Mouse (Mus musculus): ENCODE measurements at regions not wholly inside any gene's neighbourhood (a gene's known extent, or its start where the extent isn't known, plus 50 kb on each side); places are given as distances from the start of the nearest gene placed in this dataset.

DNA sequence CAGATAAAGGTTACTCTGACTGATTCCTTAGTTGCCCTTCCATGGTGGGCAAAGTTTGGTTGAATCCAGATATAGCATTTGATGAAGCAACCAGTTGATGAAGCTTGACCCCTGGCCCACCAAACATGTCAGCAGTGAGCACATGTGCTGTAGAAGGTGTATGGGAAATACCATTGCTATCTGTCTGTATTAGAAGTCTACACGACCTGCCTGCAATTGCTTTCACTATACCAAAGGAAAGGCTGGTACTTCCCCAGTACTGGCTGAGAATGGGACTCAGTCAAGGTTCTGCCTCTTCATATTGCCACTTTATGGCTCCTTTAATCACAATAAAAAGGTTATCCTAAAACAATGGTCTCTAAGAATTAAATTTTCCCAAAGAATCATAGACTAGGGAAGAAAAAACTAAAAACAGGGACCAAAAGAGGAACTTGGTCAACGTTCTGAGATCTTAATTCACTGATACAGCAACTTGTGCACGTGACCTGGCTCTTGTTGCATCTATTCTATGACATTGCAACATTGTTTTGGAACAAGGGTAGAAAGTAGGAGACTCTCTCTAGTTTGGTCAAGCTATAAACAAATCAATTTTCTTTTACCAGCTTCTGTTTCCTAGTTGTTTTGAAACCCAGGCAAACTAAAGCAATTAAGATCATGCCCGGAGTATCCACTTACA, 284.0 kb downstream of the Rapgef2 start:
- Histone ChIP-seq H3K9ac (ENCODE audit: low read length) (no peak overlapping the region), H3K4me1 (replicated peaks; ENCODE audit: control insufficient read depth, insufficient read depth, low read length) (no peaks in the 10 kb centered on the region), H3K9me3 (ENCODE audit: control insufficient read depth, low read length) (no peaks in the 10 kb centered on the region), H3K36me3 (ENCODE audit: control insufficient read depth, insufficient read depth, low read length) (no peaks in the 10 kb centered on the region), H3K27ac (ENCODE audit: low read depth) (no peak overlapping the region), H3K4me2 (ENCODE audit: low read length) (no peak overlapping the region), H3K4me3 (ENCODE audit: low read depth, low read length) (no peak overlapping the region), H3K27me3 (replicated peaks; ENCODE audit: control insufficient read depth, insufficient read depth, low read length) (no peaks in the 10 kb centered on the region)
- no peak for ATAC-seq (replicated peaks; ENCODE audit: low FRiP score, low TSS enrichment, low read depth)
- DNase-seq (ENCODE audit: low spot score), result no peak
- 75% methylated on average over 4 of the region's 4 CpGs for WGBS

- Histone ChIP-seq H3K27ac (ENCODE audit: low read depth) (no peak overlapping the region), H3K9ac (ENCODE audit: low read length) (no peak overlapping the region), H3K4me3 (ENCODE audit: low read depth, low read length) (no peak overlapping the region), H3K36me3 (ENCODE audit: control insufficient read depth, insufficient read depth, low read length) (no peaks in the 10 kb centered on the region), H3K4me2 (ENCODE audit: low read length) (no peak overlapping the region), H3K4me1 (replicated peaks; ENCODE audit: control insufficient read depth, insufficient read depth, low read length) (no peaks in the 10 kb centered on the region), H3K9me3 (ENCODE audit: control insufficient read depth, low read length) (no peaks in the 10 kb centered on the region), H3K27me3 (replicated peaks; ENCODE audit: control insufficient read depth, insufficient read depth, low read length) (no peaks in the 10 kb centered on the region)
- WGBS, result 85% methylated on average over 4 of the region's 4 CpGs
- ATAC-seq (replicated peaks; ENCODE audit: low FRiP score, low TSS enrichment, low read depth), result no peak
- no peak for DNase-seq (ENCODE audit: low spot score)
Measured at GRCm38 (mm10) chr3:79001754-79002153, 284.6 kb downstream of the Rapgef2 start.

- ATAC-seq (replicated peaks; ENCODE audit: low FRiP score, low TSS enrichment, low read depth), result no peak
- no peak overlapping the region for H3K4me2 ChIP-seq (ENCODE audit: low read length)
- H3K36me3 ChIP-seq (ENCODE audit: control insufficient read depth, insufficient read depth, low read length), result no peaks in the 10 kb centered on the region
- H3K4me3 ChIP-seq (ENCODE audit: low read depth, low read length), result no peak overlapping the region
- WGBS, result 67% methylated on average over 2 of the region's 2 CpGs
- H3K9me3 ChIP-seq (ENCODE audit: control insufficient read depth, low read length), result no peaks in the 10 kb centered on the region
- no peak for DNase-seq (ENCODE audit: low spot score)
- H3K9ac ChIP-seq (ENCODE audit: low read length), result no peak overlapping the region
- no peaks in the 10 kb centered on the region for H3K4me1 ChIP-seq (replicated peaks; ENCODE audit: control insufficient read depth, insufficient read depth, low read length)
- H3K27ac ChIP-seq (ENCODE audit: low read depth), result no peak overlapping the region
- H3K27me3 ChIP-seq (replicated peaks; ENCODE audit: control insufficient read depth, insufficient read depth, low read length), result no peaks in the 10 kb centered on the region
Measured at GRCm38 (mm10) chr3:79000293-79000692, 286.0 kb downstream of the Rapgef2 start.

DNA sequence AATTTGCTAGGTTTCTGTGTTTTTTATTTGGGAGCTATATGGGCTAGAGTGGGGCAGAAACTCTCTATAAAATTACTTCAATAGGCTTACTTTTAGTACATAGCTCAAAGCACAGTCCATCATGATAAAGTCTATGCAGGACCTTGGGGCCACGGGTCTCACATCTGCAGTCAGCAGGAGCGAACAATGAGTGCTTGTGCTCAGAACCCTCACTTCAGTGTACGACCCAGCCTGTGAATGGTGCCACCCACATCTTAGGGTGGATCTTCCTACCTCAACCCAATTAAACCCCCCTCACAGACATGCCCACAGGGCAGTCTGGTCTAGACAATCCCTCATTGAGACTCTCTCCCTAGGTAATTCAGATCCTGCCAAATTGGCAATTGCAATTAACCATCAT, 286.5 kb downstream of the Rapgef2 start:
- H3K27ac ChIP-seq (ENCODE audit: low read depth), result no peak overlapping the region

GRCm38 (mm10) chr3:78988120-78988519, 298.2 kb downstream of the Rapgef2 start:
- H3K4me3 ChIP-seq (ENCODE audit: low read depth, low read length), result no peak overlapping the region
- no peaks in the 10 kb centered on the region for H3K9me3 ChIP-seq (ENCODE audit: control insufficient read depth, low read length)
- H3K4me2 ChIP-seq (ENCODE audit: low read length), result no peak overlapping the region
- H3K4me1 ChIP-seq (replicated peaks; ENCODE audit: control insufficient read depth, insufficient read depth, low read length), result no peaks in the 10 kb centered on the region
- WGBS, result 64% methylated on average over 2 of the region's 2 CpGs
- H3K27ac ChIP-seq (ENCODE audit: low read depth), result no peak overlapping the region
- ATAC-seq (replicated peaks; ENCODE audit: low FRiP score, low TSS enrichment, low read depth) (no peak), DNase-seq (ENCODE audit: low spot score) (no peak)
- H3K27me3 ChIP-seq (replicated peaks; ENCODE audit: control insufficient read depth, insufficient read depth, low read length), result no peaks in the 10 kb centered on the region
- no peak overlapping the region for H3K9ac ChIP-seq (ENCODE audit: low read length)
- no peaks in the 10 kb centered on the region for H3K36me3 ChIP-seq (ENCODE audit: control insufficient read depth, insufficient read depth, low read length)

More for the DNA sequence above, 286.5 kb downstream of the Rapgef2 start:
- H3K4me3 ChIP-seq (ENCODE audit: low read depth, low read length), result no peak overlapping the region
- no peak overlapping the region for H3K4me2 ChIP-seq (ENCODE audit: low read length)
- H3K9ac ChIP-seq (ENCODE audit: low read length), result no peak overlapping the region
- no peaks in the 10 kb centered on the region for H3K9me3 ChIP-seq (ENCODE audit: control insufficient read depth, low read length)
- DNase-seq (ENCODE audit: low spot score) (no peak), ATAC-seq (replicated peaks; ENCODE audit: low FRiP score, low TSS enrichment, low read depth) (no peak)
- no peaks in the 10 kb centered on the region for H3K4me1 ChIP-seq (replicated peaks; ENCODE audit: control insufficient read depth, insufficient read depth, low read length)
- WGBS, result 83% methylated on average over 3 of the region's 3 CpGs
- H3K36me3 ChIP-seq (ENCODE audit: control insufficient read depth, insufficient read depth, low read length), result no peaks in the 10 kb centered on the region
- no peaks in the 10 kb centered on the region for H3K27me3 ChIP-seq (replicated peaks; ENCODE audit: control insufficient read depth, insufficient read depth, low read length)

- no peak overlapping the region for H3K27ac ChIP-seq (ENCODE audit: low read depth)
- no peak overlapping the region for H3K4me2 ChIP-seq (ENCODE audit: low read length)
- no peaks in the 10 kb centered on the region for H3K36me3 ChIP-seq (ENCODE audit: control insufficient read depth, insufficient read depth, low read length)
- no peak overlapping the region for H3K4me3 ChIP-seq (ENCODE audit: low read depth, low read length)
- H3K9me3 ChIP-seq (ENCODE audit: control insufficient read depth, low read length), result no peaks in the 10 kb centered on the region
- 76% methylated on average over 7 of the region's 7 CpGs for WGBS
- no peak for ATAC-seq (replicated peaks; ENCODE audit: low FRiP score, low TSS enrichment, low read depth)
- no peak for DNase-seq (ENCODE audit: low spot score)
- no peaks in the 10 kb centered on the region for H3K27me3 ChIP-seq (replicated peaks; ENCODE audit: control insufficient read depth, insufficient read depth, low read length)
- H3K9ac ChIP-seq (ENCODE audit: low read length), result no peak overlapping the region
- no peaks in the 10 kb centered on the region for H3K4me1 ChIP-seq (replicated peaks; ENCODE audit: control insufficient read depth, insufficient read depth, low read length)
Measured at GRCm38 (mm10) chr3:78986726-78987125, 299.6 kb downstream of the Rapgef2 start.

DNA sequence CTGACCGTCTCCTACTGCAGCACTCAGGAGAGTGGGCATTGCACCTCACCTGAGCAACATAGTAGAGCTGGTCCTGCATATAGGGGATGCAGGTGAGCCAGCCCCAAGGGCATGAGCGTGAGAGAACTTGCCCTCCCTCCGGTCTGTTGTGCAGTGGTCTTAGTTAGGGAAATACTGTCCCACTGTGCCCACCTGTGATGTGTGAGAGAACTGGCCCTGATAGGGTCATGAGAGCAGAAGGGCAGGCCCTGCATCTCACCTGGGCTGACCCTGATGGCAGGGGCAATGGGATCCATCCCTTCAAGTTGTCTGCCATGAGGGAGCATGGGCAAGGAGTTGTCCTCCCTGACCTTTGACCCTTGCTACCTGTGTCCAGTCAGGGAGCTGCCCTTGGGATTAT, 305.3 kb downstream of the Rapgef2 start:
- DNase-seq (ENCODE audit: low spot score) (no peak), ATAC-seq (replicated peaks; ENCODE audit: low FRiP score, low TSS enrichment, low read depth) (no peak)
- Histone ChIP-seq H3K4me3 (ENCODE audit: low read depth, low read length) (no peak overlapping the region), H3K36me3 (ENCODE audit: control insufficient read depth, insufficient read depth, low read length) (no peaks in the 10 kb centered on the region), H3K4me2 (ENCODE audit: low read length) (no peak overlapping the region), H3K27ac (ENCODE audit: low read depth) (no peak overlapping the region), H3K4me1 (replicated peaks; ENCODE audit: control insufficient read depth, insufficient read depth, low read length) (no peaks in the 10 kb centered on the region), H3K9me3 (ENCODE audit: control insufficient read depth, low read length) (no peaks in the 10 kb centered on the region), H3K9ac (ENCODE audit: low read length) (no peak overlapping the region), H3K27me3 (replicated peaks; ENCODE audit: control insufficient read depth, insufficient read depth, low read length) (no peaks in the 10 kb centered on the region)
- 90% methylated on average over 3 of the region's 3 CpGs for WGBS

- Histone ChIP-seq H3K9ac (ENCODE audit: low read length) (no peak overlapping the region), H3K9me3 (ENCODE audit: control insufficient read depth, low read length) (no peaks in the 10 kb centered on the region), H3K36me3 (ENCODE audit: control insufficient read depth, insufficient read depth, low read length) (no peaks in the 10 kb centered on the region), H3K4me3 (ENCODE audit: low read depth, low read length) (no peak overlapping the region), H3K27ac (ENCODE audit: low read depth) (no peak overlapping the region), H3K4me1 (replicated peaks; ENCODE audit: control insufficient read depth, insufficient read depth, low read length) (no peaks in the 10 kb centered on the region), H3K27me3 (replicated peaks; ENCODE audit: control insufficient read depth, insufficient read depth, low read length) (no peaks in the 10 kb centered on the region), H3K4me2 (ENCODE audit: low read length) (no peak overlapping the region)
- WGBS, result 80% methylated on average over 4 of the region's 4 CpGs
- ATAC-seq (replicated peaks; ENCODE audit: low FRiP score, low TSS enrichment, low read depth), result no peak
- DNase-seq (ENCODE audit: low spot score), result no peak
Measured at GRCm38 (mm10) chr3:78978781-78979180, 307.5 kb downstream of the Rapgef2 start.

Data from intestine, embryonic 14.5 days (tissue).